Mouse (Mus musculus) activated CD4-positive, CD25-positive, alpha-beta regulatory T cell, adult 9 weeks (primary cell): ENCODE results near the gene Gm49358. TPM values are rescaled to one million over a fixed set of nuclear protein-coding genes. Genes with fewer than 3 reads are reported as not detected.

ENCODE experiments used
- polyA plus RNA-seq: library from polyadenylated mRNA; unstranded; fragments of 100-300 nt; shearing (Covaris generic); gene quantifications from one replicate; pipeline ENCODE4 v1.2.1, GENCODE M21; 2017

Gm49358 gene
- not detected for polyA plus RNA-seq

DNA sequence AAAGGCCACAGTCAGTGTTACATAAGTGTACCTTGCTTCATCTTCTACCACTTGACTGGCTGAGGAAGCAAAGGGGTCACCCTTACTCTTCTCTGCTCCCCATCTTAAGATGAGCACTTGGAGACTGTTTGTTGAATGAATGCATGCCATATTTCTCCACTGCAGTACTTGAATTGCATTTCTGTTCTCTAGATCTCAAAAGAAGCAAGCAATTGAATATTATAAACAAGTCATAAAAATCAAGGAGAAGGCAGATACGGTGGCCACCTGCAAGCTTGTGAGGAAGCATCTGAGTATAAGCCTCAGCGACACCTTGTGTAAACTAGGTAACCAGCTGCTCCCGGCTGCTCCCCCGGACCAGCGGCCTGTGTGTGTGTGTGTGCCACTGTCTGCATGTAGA, at the start of gene Gm49358:
TSS of gene Gm49358 (plus strand) at position 301 of the 400 bp plus-strand sequence.

DNA sequence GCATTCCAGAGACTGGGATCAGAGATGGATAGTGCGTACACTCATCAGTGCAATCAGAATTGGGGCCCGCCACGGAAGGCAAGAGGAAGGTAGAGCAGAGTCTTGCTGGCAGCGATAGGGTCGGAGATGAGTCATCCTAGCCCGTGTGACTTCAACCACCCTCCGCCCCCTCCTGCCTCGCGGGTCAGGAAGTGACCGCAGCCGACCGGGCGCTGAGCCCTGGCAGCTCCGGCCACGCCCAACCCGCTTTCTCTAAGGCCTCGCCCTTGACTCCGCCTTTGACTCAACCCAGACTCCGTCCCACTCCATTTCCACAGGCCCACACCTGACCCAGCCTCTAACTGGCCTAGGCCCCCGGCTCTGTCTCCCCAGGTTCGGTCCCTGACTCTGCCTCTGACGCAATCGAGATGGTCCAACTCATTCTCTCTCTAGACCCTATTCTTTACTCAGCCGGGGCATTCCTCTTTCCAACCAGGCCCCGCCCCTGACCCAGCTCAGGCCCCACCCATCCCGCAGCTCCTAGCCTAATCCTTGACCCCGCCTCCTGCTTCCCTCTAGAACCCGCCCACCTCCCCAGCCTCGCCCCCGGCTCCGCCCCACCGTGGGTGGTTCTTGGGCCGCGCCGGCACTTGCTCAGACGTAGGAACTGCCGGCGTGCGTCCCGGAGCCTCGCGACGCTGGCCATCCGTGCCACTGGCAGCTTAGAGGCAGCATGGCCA, 14.8 kb downstream of the Gm49358 start, which contains the start of gene Nt5dc3:
TSS of gene Nt5dc3 (plus strand) at position 608 of the 719 bp plus-strand sequence.

Other genes with a start within 250 kb of the Gm49358 start
- 406 TPM for gene Hsp90b1, start 58.5 kb upstream of the Gm49358 start, polyA plus RNA-seq
- gene Ttc41, start 58.2 kb upstream of the Gm49358 start, polyA plus RNA-seq: 0.87 TPM
- 0.75 TPM for gene Nt5dc3, start 15.0 kb downstream of the Gm49358 start, polyA plus RNA-seq
- gene Stab2, start 244.1 kb downstream of the Gm49358 start, polyA plus RNA-seq: 0.55 TPM